Mouse (Mus musculus): ENCODE measurements around the gene Dchs2. TPM values are rescaled to one million over a fixed set of nuclear protein-coding genes. Genes with fewer than 3 reads are reported as not detected.
A peak's percentile ranks its signal among the peaks of the same experiment; 100 is the strongest.

Dchs2 gene
- polyA plus RNA-seq (2016; fragmentation: Nextera tagmentation; extraction: Ambion mirVana), result 1.00 and 1.1 TPM in 2 replicates

- under 1% methylated on average over 55 of the region's 55 CpGs for WGBS
- Histone ChIP-seq H3K9me3 (no peaks in the 10 kb centered on the region), H3K4me2 (replicated peaks) (peak within 1 kb of the TSS; percentile 99), H3K4me3 (peak within 1 kb of the TSS; percentile 55), H3K9ac (peak within 1 kb of the TSS; percentile 48), H3K27ac (no peak within 1 kb of the TSS), H3K27me3 (replicated peaks) (peaks cover 48% of the 10 kb centered on the region), H3K4me1 (peaks cover 33% of the 10 kb centered on the region), H3K36me3 (no peaks in the 10 kb centered on the region)
- ATAC-seq (ENCODE audit: low FRiP score, low read depth), result peak; percentile 42
Measured at GRCm38 (mm10) chr3:83127726-83128448, at the start of gene Dchs2. TSS of gene Dchs2 (plus strand) at chr3:83127948.

GRCm38 (mm10) chr3:83080567-83081055 lies 47.1 kb upstream of the Dchs2 start:
- H3K27ac ChIP-seq, result no peak overlapping the region
- H3K4me3 ChIP-seq, result no peak overlapping the region
- peak overlapping the region; percentile 55 for H3K4me2 ChIP-seq (replicated peaks)
- peak; percentile 33; the same call in 1 of the 2 replicates for ATAC-seq (ENCODE audit: low FRiP score, low read depth)
- H3K36me3 ChIP-seq, result no peaks in the 10 kb centered on the region
- H3K9me3 ChIP-seq, result no peaks in the 10 kb centered on the region
- H3K4me1 ChIP-seq, result peaks cover 9% of the 10 kb centered on the region; the same call in 1 of the 2 replicates
- H3K27me3 ChIP-seq (replicated peaks), result no peaks in the 10 kb centered on the region
- H3K9ac ChIP-seq, result no peak overlapping the region
- WGBS, result 3% methylated on average over 11 of the region's 11 CpGs

GRCm38 (mm10) chr3:83097586-83097985 lies 30.2 kb upstream of the Dchs2 start:
- Histone ChIP-seq H3K36me3 (no peaks in the 10 kb centered on the region), H3K4me1 (peaks cover 21% of the 10 kb centered on the region), H3K27ac (no peak overlapping the region), H3K4me2 (replicated peaks) (peak overlapping the region; percentile 56; the same call in 1 of the 2 replicates), H3K9me3 (no peaks in the 10 kb centered on the region), H3K27me3 (replicated peaks) (no peaks in the 10 kb centered on the region), H3K9ac (no peak overlapping the region), H3K4me3 (no peak overlapping the region)
- ATAC-seq (ENCODE audit: low FRiP score, low read depth), result no peak
- 28% methylated on average over 6 of the region's 6 CpGs for WGBS

GRCm38 (mm10) chr3:83098546-83099034 lies 29.2 kb upstream of the Dchs2 start:
- Histone ChIP-seq H3K4me2 (replicated peaks) (peak overlapping the region; percentile 56), H3K4me1 (peaks cover 21% of the 10 kb centered on the region), H3K9me3 (no peaks in the 10 kb centered on the region), H3K27me3 (replicated peaks) (no peaks in the 10 kb centered on the region), H3K27ac (no peak overlapping the region), H3K9ac (no peak overlapping the region), H3K36me3 (no peaks in the 10 kb centered on the region), H3K4me3 (no peak overlapping the region)
- 3% methylated on average over 14 of the region's 14 CpGs for WGBS
- peak; percentile 89 for ATAC-seq (ENCODE audit: low FRiP score, low read depth)

GRCm38 (mm10) chr3:83099139-83099538 lies 28.6 kb upstream of the Dchs2 start:
- Histone ChIP-seq H3K4me2 (replicated peaks) (peak overlapping the region; percentile 56), H3K4me3 (no peak overlapping the region), H3K4me1 (peaks cover 21% of the 10 kb centered on the region), H3K9me3 (no peaks in the 10 kb centered on the region), H3K9ac (no peak overlapping the region), H3K27me3 (replicated peaks) (no peaks in the 10 kb centered on the region), H3K27ac (no peak overlapping the region), H3K36me3 (no peaks in the 10 kb centered on the region)
- peak; percentile 22 for ATAC-seq (ENCODE audit: low FRiP score, low read depth)
- WGBS, result 69% methylated on average over 1 of the region's 1 CpGs

GRCm38 (mm10) chr3:83099651-83100050 lies 28.1 kb upstream of the Dchs2 start:
- H3K27me3 ChIP-seq (replicated peaks), result no peaks in the 10 kb centered on the region
- no peak overlapping the region for H3K4me3 ChIP-seq
- no peak overlapping the region for H3K27ac ChIP-seq
- no peaks in the 10 kb centered on the region for H3K36me3 ChIP-seq
- 52% methylated on average over 6 of the region's 6 CpGs for WGBS
- peak; percentile 54 for ATAC-seq (ENCODE audit: low FRiP score, low read depth)
- peaks cover 21% of the 10 kb centered on the region for H3K4me1 ChIP-seq
- no peak overlapping the region for H3K4me2 ChIP-seq (replicated peaks)
- H3K9ac ChIP-seq, result no peak overlapping the region
- no peaks in the 10 kb centered on the region for H3K9me3 ChIP-seq

- no peak overlapping the region for H3K4me2 ChIP-seq (replicated peaks)
- H3K9ac ChIP-seq, result no peak overlapping the region
- no peaks in the 10 kb centered on the region for H3K9me3 ChIP-seq
- no peaks in the 10 kb centered on the region for H3K27me3 ChIP-seq (replicated peaks)
- 93% methylated on average over 6 of the region's 6 CpGs for WGBS
- no peaks in the 10 kb centered on the region for H3K36me3 ChIP-seq
- no peak overlapping the region for H3K27ac ChIP-seq
- no peak for ATAC-seq (ENCODE audit: low FRiP score, low read depth)
- no peak overlapping the region for H3K4me3 ChIP-seq
- peaks cover 21% of the 10 kb centered on the region for H3K4me1 ChIP-seq
Measured at GRCm38 (mm10) chr3:83102286-83102685, 25.5 kb upstream of the Dchs2 start.

GRCm38 (mm10) chr3:83110163-83110562 lies 17.6 kb upstream of the Dchs2 start:
- Histone ChIP-seq H3K36me3 (no peaks in the 10 kb centered on the region), H3K4me2 (replicated peaks) (no peak overlapping the region), H3K4me1 (peaks cover 21% of the 10 kb centered on the region), H3K9ac (no peak overlapping the region), H3K27ac (no peak overlapping the region), H3K27me3 (replicated peaks) (no peaks in the 10 kb centered on the region), H3K4me3 (no peak overlapping the region), H3K9me3 (no peaks in the 10 kb centered on the region)
- ATAC-seq (ENCODE audit: low FRiP score, low read depth), result peak; percentile 54; the same call in 1 of the 2 replicates
- 36% methylated on average over 4 of the region's 4 CpGs for WGBS

- no peak for ATAC-seq (ENCODE audit: low FRiP score, low read depth)
- no peak overlapping the region for H3K27ac ChIP-seq
- no peaks in the 10 kb centered on the region for H3K36me3 ChIP-seq
- 31% methylated on average over 7 of the region's 7 CpGs for WGBS
- no peak overlapping the region for H3K4me3 ChIP-seq
- no peaks in the 10 kb centered on the region for H3K9me3 ChIP-seq
- no peak overlapping the region for H3K9ac ChIP-seq
- H3K4me1 ChIP-seq, result peaks cover 21% of the 10 kb centered on the region
- peak overlapping the region; percentile 25 for H3K4me2 ChIP-seq (replicated peaks)
- H3K27me3 ChIP-seq (replicated peaks), result no peaks in the 10 kb centered on the region
Measured at GRCm38 (mm10) chr3:83111485-83112261, 16.1 kb upstream of the Dchs2 start.

GRCm38 (mm10) chr3:83112869-83113268 lies 14.9 kb upstream of the Dchs2 start:
- peak; percentile 83 for ATAC-seq (ENCODE audit: low FRiP score, low read depth)
- Histone ChIP-seq H3K4me3 (no peak overlapping the region), H3K4me2 (replicated peaks) (peak overlapping the region; percentile 25), H3K27me3 (replicated peaks) (no peaks in the 10 kb centered on the region), H3K9me3 (no peaks in the 10 kb centered on the region), H3K9ac (no peak overlapping the region), H3K4me1 (peaks cover 21% of the 10 kb centered on the region), H3K36me3 (no peaks in the 10 kb centered on the region), H3K27ac (no peak overlapping the region)
- 17% methylated on average over 3 of the region's 3 CpGs for WGBS

- no peak overlapping the region for H3K27ac ChIP-seq
- H3K4me2 ChIP-seq (replicated peaks), result no peak overlapping the region
- H3K9me3 ChIP-seq, result no peaks in the 10 kb centered on the region
- no peak for ATAC-seq (ENCODE audit: low FRiP score, low read depth)
- H3K4me3 ChIP-seq, result no peak overlapping the region
- peaks cover 21% of the 10 kb centered on the region for H3K4me1 ChIP-seq
- no peak overlapping the region for H3K9ac ChIP-seq
- no peaks in the 10 kb centered on the region for H3K27me3 ChIP-seq (replicated peaks)
- H3K36me3 ChIP-seq, result no peaks in the 10 kb centered on the region
- WGBS, result 18% methylated on average over 1 of the region's 1 CpGs
Measured at GRCm38 (mm10) chr3:83114946-83115345, 12.8 kb upstream of the Dchs2 start.

GRCm38 (mm10) chr3:83117592-83117991 lies 10.2 kb upstream of the Dchs2 start:
- no peaks in the 10 kb centered on the region for H3K36me3 ChIP-seq
- H3K4me2 ChIP-seq (replicated peaks), result no peak overlapping the region
- 75% methylated on average over 10 of the region's 10 CpGs for WGBS
- H3K9ac ChIP-seq, result no peak overlapping the region
- no peak overlapping the region for H3K27ac ChIP-seq
- H3K27me3 ChIP-seq (replicated peaks), result no peaks in the 10 kb centered on the region
- H3K4me3 ChIP-seq, result no peak overlapping the region
- H3K4me1 ChIP-seq, result peaks cover 8% of the 10 kb centered on the region
- no peaks in the 10 kb centered on the region for H3K9me3 ChIP-seq
- no peak for ATAC-seq (ENCODE audit: low FRiP score, low read depth)
